Mouse (Mus musculus) G1E (cell line): ENCODE measurements around the gene Rai1.

Experiments used
- CTCF ChIP-seq: IDR thresholded peaks from 2 replicates; pipeline ENCODE4 v1.5.1; 2012; ENCODE audit warnings: low read depth, low read length, inconsistent platforms, mixed read lengths
- GATA1 ChIP-seq: IDR thresholded peaks from 2 replicates; pipeline ENCODE4 v1.6.1; 2012; ENCODE audit warnings: borderline replicate concordance, low read length, inconsistent platforms, mixed read lengths
- GATA2 ChIP-seq: IDR thresholded peaks from 2 replicates; pipeline ENCODE4 v1.6.1; 2012; ENCODE audit warnings: low read depth, low read length, inconsistent platforms, borderline replicate concordance
- TAL1 ChIP-seq: conservative IDR thresholded peaks from 2 replicates; pipeline ENCODE4 v1.6.1; 2012; ENCODE audit warnings: low read depth, low read length, inconsistent platforms, mixed read lengths

DNA sequence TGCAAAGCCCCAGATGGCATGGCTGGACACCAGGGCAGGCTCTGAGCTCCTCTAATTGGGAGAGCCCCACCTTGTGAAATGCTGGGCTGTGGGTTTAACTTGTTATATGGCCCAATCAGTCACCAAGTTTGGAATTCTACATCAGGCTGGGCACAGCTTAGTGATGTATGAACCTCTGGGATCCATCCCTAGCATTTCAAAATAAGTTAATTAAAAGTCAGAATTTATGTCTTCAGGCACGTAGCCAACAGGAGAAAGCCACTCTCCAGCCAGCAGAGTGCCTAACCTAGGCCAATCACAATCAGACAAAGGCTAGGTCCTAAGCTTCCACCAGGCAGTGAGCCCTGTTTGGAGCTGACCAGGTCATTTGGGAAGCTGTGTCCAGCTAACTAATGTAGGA lies 111.9 kb downstream of the Rai1 start:
- TF ChIP-seq GATA1: no peak
- TF ChIP-seq TAL1: no peak
- no peak for TF ChIP-seq CTCF
- TF ChIP-seq GATA2: no peak
